Mouse (Mus musculus) regulatory T cell (primary cell): ENCODE data around the gene Cebpz.

Experiments used
- in situ Hi-C: fragments of 300-600 bp; cut with MboI, MseI; formaldehyde crosslinking; loops from one replicate; pipeline ENCODE4 v1.15.1; 2025; ENCODE audit warnings: high pct_unique_total_duplicates

The Cebpz gene

DNA sequence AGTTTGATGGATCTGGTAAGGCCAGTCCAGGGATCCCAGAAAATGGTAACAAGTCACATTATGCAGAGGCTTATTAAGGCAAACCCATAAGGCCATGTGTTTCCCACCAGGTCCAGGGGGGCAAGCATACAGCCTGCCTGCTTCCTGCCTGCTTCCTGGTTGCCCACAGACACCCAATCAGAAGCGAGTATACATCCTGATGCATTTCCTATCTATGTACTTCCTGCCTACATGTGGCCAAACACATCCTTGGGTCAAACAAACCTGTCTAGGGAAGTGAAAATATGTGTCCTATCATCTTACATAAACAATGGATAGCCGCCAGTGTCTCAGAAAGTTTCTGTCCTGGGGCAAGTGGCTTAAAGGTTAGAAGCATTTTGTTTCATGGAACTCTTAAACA lies 33.7 kb downstream of the Cebpz start:
- in situ Hi-C loops = no loop called here

GRCm38 (mm10) chr17:78895394-78895793 lies 41.5 kb downstream of the Cebpz start:
- in situ Hi-C loops = no loop called here

DNA sequence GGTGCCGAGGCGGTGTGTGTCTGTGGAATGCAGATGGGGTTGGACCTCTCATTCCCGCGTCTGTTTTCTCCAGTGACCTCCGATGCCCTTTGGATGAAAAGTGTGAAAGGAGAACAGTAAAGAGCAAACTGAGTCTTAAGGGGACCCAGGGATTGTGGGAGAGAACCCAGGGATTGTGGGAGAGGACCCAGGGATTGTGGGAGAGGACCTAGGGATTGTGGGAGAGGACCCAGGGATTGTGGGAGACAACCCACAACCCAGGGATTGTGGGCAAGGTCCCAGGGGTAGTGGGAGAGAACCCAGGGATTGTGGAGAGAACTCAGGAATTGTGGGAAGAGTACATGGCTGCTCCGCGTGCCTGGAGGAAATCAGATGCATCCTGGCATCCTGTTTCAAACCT lies 41.9 kb downstream of the Cebpz start:
- in situ Hi-C loops = no loop called here

DNA sequence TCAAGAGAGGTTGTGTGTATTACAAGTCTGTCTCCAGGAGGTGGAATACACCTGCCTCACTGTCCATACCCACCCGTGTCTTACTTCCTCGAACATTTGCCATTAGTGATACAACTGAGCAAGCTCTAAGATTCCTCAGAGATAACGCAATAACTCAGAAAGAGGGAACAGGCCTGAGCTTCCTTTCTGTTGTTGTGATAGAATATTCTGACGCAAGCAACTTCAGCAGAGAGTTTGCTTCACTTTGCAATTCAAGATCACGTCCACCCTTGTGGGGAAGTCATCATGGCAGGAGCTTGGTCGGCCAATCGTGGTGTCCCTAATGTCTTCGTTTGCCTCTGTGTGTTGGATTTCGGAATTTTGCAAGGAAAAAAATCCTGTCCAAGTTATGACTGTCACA lies 45.8 kb downstream of the Cebpz start:
- in situ Hi-C loops = no loop called here

- in situ Hi-C loops = no loop called here
Measured at GRCm38 (mm10) chr17:78889184-78889583, 47.7 kb downstream of the Cebpz start.

- in situ Hi-C loops = no loop called here
Measured at GRCm38 (mm10) chr17:78888554-78888953, 48.3 kb downstream of the Cebpz start.

DNA sequence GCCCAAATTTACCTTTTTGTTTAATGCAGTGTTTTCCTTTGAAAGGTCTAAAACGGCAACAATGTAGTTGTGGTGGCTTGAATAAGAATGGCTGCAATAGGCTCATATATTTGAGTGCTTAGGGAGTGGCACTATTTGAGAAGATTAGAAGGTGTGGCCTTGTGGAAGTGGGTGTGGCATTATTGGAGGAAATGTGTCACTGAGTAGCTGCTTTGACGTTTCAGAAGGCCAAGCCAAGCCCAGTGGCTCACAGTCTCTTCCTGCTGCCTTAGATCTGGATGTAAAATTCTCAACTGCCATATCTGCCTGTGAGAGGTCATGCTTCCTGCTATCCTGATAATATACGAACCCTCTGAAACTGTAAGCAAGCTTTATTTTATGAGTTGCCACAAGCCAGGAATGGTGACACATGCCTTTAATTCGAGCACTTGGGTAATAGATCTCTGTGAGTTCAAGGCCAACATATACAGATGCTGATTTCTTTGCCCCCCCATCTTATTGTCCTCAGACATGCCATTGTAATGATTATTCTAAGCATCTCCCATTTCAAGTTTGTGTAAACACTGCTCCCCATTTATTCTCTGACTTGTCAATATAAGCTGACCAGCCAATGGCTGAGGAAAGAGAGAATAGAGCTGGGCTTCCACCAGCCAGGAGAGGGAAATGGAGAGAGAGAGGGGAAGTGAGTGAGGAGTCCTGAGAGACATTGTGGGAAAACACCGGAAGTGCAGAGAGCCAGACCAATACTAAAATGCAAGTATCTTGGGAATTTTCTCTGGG lies 51.4 kb downstream of the Cebpz start:
- in situ Hi-C loops = no loop called here

GRCm38 (mm10) chr17:78883291-78883690 lies 53.6 kb downstream of the Cebpz start:
- in situ Hi-C loops = loop anchor here (5.0 kb wide), 1 partner anchor 46 kb away; the partner anchor contains the start of genes Gpatch11 and Heatr5b

DNA sequence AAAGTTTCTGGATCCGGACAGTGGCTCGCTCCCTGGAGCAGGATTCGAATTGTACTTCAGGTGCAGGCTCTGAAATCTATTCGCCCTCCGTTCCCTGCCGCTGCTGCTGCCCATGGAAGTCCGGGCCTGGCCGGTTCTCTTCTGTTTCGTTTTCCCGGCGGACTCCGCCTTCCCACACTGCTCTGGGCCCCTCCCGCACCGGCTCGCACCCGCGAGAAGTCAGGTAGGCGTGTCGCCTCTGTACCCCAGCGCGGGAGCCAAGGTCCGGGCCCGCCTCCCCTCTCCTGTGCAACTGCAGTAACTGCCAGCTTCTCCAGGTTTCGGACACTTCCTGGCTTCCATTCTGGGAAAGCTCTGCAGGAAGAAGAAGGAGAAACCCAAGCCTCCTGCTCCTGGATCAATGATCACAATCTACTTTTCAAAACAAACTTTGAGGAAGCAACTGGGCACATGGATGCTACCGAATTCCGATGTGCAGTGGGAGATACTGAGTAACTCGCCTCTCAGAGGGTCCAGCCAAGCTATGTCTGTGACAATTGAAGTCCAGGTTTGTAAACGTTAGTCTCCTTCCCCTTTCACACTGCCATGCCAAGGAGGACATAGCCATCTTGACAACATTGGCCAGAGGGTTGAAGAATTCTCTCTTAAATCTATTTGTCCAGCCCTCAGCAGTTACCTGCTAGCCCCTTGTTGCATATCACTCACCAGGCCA lies 54.3 kb downstream of the Cebpz start, which contains the start of gene Eif2ak2:
Gene Eif2ak2 (minus strand): TSS at position 173 of the 712 bp plus-strand sequence.
- in situ Hi-C loops = loop anchor here (5.0 kb wide), 1 partner anchor 45 kb away; the partner anchor contains the start of genes Gpatch11 and Heatr5b

GRCm38 (mm10) chr17:78881878-78882304 lies 55.0 kb downstream of the Cebpz start:
- in situ Hi-C loops = loop anchor here (5.0 kb wide), 1 partner anchor 45 kb away; the partner anchor contains the start of genes Gpatch11 and Heatr5b

DNA sequence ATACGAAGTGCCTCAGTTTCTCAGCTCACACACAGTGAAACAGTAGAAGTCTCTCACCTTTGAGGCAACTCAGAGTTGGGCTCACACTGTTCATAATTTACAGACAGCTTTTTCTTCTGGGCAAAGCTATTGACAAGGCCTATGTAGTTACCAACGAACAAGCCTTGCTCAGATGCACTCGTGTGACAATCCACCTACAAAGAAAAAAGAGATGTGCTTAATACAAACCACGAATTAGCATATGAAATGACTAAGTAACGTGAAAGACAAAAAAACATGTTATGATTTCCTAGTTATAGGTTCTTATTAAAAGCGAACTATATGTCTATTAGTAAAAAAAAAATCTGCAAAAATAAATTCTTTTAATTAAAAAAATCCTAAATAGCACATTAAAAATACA lies 63.0 kb downstream of the Cebpz start:
- in situ Hi-C loops = no loop called here
